Mouse (Mus musculus) ES-Bruce4 (cell line): ENCODE results near the gene Cdt1.

Source experiments
- CTCF ChIP-seq: IDR thresholded peaks from one replicate; pipeline ENCODE4 v1.8.1; 2011; ENCODE audit warnings: low read depth, low read length
- EP300 ChIP-seq: IDR thresholded peaks from 2 replicates; pipeline ENCODE4 v1.6.1; 2011; ENCODE audit warnings: low read depth, low read length; ENCODE audit not compliant: insufficient read depth
- POLR2A ChIP-seq: IDR thresholded peaks from one replicate; pipeline ENCODE4 v1.8.1; 2011; ENCODE audit warnings: low read length; ENCODE audit not compliant: insufficient read depth

GRCm38 (mm10) chr8:122574667-122575251 lies 6.9 kb downstream of the Cdt1 start:
- TF ChIP-seq POLR2A (no peak), CTCF (no peak), EP300 (peak; percentile 64; the same call in 1 of the 2 replicates)
